Mouse (Mus musculus) kidney, adult 11 months (tissue): ENCODE results near the gene Mum1.
"Not testable (repeated sequence)": the region's sequence is repeated elsewhere in the genome, so short reads cannot be mapped to it uniquely, and the experiment has no call there.

Experiments used
- DNase-seq: peaks from one replicate; pipeline ENCODE4 v3.0.0; 2022

The Mum1 gene

DNA sequence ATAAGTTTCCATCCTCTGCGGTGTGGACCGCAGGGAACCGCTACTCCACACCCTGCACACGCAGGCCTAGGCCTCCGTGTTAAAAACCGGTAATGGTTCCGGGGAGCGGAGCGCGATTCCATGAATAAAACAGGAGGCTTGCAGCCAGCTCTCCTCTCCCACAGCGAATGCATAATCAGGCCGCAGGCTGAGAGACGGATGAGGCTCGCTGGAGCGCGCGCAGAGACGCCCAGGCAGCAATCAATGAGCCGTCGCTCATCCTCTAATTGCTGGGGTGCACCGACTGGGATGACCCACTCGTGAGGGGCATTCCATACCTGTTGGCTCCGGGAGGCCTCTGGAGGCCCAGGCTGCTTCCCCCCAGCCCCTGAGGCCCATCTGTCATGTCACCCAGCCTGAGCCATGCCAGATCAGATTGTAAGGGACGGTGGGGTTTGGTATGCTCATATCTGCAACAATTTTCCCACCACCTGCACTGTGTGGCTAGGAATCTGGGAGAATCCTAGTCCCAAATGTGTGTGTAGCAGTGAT is 17.3 kb upstream of the Mum1 start:
- DNase-seq: no peak

DNA sequence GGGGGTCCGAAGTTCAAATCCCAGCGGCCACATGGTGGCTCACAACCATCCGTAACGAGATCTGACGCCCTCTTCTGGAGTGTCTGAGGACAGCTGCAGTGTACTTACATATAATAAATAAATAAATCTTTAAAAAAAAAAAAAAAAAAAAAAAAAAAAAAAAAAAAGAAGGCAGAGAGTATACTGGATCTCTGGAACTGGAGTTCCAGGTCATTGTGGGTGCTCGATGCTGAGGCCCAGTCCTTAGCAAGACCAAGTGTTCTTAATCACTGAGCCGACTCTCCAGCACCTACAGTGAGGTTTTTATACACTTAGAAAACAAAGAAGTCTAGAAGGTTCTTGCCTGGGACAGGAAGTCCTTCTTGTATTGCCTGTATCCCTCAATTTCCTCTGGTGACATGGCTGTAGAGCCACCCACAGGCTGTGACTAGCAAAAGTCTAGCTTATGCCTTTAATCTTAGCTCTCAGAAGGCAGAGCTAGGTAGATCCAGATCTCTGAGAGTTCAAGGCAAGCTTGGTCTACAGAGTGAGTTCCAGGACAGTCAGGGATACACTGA is 14.6 kb upstream of the Mum1 start:
- DNase-seq: not testable (repeated sequence)

DNA sequence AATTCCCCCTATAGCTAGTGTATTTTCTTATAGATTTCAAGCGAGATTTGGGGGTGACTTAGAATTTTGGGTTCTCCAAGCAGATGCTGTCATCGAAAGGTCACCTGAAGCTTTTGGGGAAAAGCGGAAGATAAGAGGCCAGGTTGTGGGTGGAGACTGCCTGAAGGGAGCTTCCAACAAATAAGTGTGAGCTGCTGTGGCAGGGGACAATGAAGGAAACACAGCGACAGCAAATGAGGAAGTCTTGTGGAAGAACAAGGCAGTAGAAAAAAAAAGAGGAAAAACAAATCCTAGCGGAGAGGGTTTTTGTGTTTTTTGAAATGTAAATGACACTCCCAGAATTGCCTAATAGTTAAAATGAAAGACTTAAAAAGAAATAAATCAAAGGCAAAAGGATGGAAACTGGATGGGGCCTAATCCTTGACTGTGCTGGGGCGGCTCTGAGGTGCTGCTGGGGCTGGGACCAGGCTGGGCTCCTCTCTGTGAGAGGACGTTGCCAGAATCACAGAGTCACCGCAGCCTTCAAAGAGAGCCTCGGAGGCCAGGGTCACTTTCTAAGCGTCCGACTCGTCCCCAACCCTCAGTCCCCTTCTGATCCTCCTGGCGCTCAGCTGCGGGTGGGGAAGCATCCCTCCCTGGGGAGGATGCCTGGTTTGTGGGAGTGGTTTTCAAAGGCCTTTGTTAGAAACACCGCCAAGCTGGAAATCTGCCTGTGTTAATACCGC is 11.0 kb upstream of the Mum1 start:
- no peak for DNase-seq

DNA sequence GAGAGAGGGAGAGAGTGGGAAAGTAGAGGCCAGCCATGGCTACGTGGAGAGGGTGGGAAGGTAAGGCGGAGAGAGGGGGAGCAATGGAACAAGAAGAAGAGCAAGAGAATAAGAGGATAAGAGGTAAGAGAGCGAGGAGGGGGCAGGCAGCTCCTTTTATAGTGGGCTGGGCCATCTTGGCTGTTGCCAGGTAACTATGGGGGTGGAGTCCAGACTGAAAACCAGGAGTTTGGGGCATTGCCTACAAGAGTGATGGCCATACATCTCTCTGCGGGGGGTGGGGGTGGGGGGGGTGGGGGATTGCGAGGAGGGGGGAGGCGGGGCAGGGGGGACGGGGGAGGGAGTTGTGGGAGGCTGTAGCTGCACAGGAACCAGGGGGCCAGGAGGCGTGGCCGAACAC is 5.6 kb upstream of the Mum1 start:
- no peak for DNase-seq

DNA sequence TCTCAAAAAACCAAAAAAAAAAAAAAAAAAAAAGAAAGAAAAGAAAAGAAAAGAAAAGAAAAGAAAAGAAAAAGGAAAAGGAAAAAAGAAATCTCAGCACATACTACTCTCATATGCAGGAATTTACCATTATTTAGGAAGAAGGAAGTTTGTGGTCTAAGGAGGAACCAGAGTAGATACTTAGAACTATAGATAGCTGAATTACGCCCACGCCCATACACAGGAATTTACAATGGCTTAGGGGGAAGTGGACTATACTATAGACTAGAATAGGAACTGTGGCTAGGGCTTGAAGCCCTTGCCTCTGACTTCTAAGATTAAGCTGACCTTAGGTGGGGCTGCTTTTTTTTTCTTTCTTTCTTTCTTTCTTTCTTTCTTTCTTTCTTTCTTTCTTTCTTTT is 3.1 kb upstream of the Mum1 start:
- not testable (repeated sequence) for DNase-seq

DNA sequence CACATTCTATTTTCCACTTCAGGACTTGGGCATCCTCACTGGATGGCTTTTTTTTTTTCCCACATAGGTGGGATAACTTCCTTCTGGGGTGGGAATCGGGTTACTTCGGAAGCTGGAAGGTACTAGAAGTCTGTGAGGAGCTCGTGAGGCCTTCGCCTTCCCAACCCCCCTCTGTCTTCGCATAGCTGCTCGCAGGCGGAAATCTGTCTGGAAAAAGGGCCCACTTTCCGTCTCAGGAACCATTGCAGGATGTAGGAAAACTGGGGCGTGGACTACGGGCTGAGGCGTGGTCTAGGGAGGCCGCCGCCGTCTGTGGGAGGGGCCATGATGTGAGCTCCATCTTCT is 191 bp upstream of the Mum1 start:
- no peak for DNase-seq

DNA sequence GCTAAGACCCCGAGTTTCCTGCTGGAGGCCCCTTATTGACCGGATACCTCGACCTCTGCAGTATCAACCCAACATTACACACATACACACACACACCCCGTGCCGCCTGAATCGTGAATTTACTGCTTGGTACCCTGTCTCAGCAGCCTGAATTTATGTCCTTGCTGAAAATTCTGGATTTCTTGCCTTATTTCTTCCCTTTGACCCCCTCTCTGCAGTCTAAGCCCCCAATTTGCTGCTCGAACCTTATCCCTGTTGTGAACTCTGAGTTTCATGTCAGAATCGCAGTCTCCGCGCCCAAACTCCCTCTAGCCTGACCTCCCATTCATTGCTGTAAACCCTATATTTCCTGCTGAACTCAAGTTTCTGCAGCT is 919 bp downstream of the Mum1 start:
- DNase-seq: no peak

DNA sequence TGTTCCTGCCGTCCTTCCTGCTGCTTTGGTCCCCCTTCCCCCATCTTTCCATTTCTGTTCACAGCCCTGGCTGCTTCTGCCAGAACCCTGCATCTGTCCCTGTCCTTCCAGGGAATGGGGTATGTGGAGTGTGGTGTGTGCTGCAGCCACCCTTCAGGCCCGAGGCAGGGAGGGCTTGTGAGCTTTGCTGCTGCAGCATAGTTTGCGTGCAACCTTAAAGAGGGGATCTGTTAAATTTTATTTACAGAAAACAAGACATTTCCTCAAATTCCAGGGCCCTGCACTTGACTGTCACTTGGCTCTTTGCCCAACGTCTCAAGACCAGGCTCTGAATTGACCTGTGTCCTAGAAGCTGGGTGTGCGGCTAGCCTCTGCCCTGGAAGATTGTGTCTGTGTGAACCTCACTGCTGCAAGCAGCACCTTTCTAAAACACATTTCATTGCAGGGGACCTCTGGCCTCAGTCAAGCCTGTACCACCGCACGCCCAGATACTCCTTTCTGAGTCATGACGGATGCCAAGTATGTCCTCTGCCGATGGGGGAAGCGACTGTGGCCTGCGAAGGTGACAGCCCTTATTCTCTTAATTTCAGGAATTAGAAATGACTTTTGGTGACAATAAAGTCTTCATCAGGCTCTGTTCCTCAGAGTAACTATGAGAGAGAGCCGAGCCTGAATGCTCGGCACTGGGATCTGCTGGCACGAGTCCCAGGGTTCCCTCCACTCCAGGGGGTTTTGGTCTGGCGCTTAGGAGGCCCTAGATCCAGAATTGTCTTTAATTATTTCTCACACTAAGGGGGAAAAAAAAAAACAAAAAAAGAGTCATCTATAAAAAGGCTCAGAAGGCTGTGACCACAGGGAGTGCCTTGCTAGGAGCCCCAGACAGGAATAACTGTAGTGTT is 1.9 kb downstream of the Mum1 start:
- peak; percentile 68 for DNase-seq

DNA sequence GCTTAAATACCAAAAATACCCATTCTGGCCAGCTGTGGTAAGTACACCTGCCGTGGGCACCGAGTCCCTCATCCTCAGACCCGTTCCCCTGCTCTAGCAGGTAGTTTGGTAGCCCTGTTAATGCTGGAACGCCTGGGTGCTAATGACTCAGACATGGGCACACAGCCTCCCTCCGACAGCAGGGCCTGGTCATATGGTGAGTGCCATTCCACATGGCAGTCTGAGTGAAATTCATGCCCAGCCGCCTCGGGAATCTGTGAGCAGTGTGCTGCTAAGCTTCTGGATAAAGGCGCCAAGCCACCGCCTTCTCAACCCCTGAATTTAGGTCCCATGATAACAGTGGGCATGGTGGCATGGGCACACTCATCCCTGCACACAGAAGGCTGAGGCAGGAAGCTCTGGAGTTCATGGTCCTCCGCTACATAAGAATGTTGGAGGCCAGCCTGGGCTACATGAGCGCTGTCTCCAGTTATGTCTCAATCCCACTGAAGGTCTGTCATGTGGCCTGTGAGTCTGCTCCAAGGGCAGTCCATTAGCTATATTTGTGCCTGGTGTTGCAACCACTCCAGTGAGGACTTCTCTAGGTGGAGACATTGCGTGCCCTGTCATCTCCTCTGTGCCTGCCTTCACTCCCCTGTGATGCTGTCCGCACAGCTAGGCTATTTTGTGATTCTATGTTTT is 10.1 kb downstream of the Mum1 start:
- DNase-seq: no peak

DNA sequence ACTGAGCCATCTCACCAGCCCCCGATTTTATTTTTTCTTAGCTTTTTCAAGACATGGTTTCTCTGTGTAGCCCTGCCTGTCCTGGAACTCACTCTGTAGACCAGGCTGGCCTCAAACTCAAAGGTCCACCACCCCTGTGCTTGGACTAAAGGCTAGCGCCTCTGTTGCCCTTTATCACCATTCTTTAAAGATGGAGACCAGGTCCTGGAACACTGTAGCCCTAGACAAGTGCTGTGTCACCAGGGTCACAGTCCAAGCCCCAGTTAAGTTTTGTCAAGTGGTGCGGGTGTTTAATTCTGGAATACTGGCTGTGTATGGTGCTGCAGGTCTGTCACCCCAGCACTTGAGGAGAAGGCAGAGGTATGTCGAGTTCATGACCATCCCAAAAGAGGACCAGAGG is 10.8 kb downstream of the Mum1 start:
- peak; percentile 57 for DNase-seq

DNA sequence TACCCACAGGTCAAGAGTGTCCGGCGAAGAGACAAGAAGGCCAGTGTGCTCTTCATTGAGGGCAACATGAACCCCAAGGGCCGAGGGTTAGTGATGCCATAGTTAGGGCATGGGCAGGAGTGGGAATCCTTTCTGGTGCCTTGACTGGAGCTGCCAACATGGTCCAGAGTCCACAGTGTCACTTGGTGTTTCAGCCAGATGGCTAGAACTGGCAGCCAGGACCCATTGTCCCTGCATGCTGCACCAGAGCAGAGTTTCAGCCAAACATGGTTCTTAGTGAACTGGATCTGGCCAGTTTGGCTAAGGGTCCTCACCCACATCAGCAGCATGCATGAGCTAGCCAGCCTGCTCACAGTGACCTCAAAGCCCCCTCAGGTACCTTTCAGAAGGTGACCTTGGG is 12.1 kb downstream of the Mum1 start:
- DNase-seq: peak; percentile 54

DNA sequence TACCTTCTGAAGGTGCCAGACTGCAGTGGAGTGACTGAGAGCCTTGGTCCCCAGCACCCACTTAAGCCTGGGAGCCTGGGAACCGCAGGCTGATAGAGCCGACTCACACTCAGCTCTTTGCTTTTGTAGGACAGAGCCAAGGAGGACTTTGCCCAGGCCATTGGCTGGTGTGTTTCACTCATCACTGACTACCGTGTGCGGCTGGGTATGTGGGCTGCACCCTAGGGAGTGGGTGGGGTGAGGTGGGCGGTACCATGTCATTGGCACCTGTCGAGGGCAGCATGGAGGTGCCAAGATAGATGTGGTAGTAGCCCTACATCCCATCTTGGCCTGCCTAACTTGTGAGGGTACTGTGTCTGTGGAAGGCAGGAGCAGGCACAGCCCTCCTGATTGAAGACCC is 13.6 kb downstream of the Mum1 start:
- DNase-seq: peak; percentile 63

DNA sequence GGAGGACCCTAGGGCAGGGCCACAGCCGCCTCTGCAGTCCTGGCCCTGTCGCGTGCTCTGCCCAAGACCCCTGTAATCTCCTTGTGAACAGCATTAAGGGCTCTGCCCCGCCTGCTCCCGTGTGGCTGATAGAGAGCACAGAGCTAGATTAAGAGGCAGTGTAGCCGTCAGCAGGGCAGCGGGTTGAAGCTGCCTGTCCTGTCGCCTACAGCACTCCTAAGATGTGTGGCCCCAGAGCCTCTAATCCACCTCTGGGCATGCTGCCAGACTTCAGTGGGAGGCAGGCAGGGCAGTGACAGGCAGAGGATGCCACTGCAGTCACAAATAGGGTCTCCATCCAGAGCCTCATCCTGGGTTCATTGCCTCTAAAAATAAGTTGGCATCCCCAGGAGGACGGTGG is 15.9 kb downstream of the Mum1 start:
- no peak for DNase-seq

DNA sequence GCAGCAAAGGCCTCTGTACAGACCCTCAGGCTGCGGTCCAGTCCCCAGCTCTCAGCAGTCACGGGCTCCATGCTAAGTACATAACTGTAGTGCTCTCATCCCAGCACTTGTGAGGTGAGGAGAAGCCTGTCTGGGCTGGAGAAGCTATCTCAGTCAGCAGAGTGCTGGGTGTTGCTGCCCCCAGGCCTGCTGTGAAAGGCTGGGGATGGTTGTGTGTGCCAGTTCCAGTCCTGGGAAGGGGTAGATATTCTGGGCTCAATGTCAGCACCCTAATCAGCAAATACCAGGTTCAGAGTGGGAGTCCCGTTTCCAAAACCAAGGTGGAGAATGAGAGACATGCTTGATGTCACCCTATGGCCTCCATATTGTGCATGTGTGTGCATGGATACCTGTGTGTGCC is 16.4 kb downstream of the Mum1 start:
- no peak for DNase-seq

DNA sequence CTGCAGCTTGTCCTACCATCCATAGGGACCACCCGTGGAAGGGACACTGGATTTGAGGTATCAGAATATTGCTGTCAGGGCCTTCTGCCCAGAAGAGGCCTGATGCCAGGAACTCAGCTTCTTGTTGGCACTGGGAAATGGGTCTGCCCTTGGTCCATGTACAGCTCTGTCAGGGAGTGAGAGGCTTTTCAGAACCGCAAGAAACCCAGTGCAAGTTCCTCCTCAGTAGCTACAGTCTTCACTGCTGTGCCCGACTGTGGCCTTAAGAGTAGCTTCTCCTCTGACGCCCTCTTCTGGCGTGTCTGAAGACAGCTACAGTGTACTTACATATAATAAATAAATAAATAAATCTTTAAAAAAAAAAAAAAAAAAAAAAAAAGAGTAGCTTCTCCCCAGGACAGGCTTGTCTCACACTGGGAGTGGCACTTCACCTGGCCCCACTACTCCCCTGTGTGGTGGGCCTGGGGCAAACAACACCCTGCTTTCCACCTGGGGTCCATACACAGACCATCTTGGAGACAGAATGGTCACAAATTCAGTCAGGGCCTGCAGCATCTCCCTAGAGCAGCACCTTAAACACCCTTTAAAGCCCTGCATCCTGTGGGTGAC is 18.7 kb downstream of the Mum1 start:
- DNase-seq: no peak

DNA sequence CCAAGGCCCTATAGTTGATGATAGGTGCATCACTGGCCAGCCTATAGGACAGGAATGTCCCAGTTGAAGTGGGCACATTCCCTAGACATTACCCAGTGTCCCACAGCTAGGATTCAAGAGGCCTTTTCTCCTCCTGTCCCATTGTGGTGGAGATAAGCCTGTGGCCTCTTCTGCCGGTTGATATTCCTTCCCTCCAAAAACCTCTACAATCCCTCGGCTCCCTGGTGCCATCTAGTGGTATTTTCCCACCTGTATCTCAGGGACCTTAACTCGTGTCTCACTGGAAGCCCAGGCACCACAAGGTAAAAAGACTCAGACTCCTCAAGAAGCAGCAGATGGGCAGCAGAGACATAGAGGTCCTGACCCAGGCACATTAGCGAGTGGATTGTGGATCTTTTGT is 19.4 kb downstream of the Mum1 start:
- peak; percentile 69 for DNase-seq

DNA sequence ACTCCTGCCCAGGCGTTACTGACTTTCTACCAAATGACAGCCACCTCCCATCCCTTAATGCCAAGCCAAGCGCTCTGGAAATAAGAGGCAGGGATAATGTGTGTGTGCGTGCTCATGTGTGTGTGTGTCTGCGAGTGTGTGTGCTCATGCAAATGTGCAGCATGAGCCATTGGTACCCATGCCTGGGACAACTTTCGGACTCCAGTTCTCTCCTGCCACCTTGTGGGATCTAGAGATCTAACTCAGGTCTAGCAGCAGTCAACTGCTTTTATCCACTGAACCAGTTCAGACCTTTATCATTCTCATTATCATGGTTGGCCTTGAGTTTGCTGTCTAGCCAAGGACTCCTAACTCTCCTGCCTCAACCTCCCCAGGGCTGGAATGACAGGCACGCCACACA is 21.6 kb downstream of the Mum1 start:
- no peak for DNase-seq

DNA sequence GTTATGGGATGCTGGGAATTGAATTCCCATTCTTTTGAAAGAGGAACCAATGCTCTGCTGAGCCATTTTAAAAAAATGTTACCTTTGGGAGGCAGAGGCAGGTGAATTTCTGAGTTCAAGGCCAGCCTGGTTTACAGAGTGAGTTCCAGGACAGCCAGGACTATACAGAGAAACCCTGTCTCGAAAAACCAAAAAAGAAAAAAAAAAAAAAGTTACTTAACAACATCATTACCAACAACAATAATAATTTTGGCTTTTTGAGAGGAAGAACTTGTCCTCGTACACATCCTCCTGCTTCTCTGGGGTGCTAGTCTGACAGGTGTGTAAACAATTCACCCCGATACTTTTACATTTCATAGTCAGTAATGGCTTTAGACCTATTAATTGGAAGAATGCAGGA is 22.2 kb downstream of the Mum1 start:
- DNase-seq: not testable (repeated sequence)

DNA sequence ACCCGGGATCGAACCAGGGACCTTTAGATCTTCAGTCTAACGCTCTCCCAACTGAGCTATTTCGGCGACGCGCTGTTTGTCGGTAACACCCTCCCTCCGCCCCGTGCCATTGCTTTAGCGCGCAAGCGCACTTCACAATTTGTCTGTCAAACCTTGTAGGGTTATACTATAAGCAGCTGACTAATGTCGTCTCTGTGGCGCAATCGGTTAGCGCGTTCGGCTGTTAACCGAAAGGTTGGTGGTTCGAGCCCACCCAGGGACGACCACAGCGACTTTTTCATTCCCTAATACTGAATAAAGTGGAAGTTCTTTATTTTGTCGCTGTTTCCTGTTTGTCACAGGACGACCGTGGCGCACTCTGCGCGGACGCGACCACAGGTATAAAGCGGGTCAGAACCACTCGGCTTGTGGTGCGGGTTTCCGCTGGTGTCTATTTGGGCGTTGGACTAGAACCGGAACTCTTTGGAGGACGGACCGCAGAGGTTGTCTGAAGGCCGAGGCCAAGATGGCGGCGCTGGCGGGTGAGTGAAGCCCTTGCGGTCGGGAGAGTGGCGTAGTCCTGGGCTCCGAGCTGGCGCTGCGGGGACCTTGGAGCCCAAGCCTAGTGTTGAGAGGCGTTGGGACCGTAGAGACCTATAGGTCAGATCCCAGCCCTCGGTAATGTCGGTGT is 22.9 kb downstream of the Mum1 start, which contains the start of gene Ndufs7:
TSS of gene Ndufs7 (plus strand) at position 151 of the 670 bp plus-strand sequence.
- DNase-seq: peak; percentile 95

DNA sequence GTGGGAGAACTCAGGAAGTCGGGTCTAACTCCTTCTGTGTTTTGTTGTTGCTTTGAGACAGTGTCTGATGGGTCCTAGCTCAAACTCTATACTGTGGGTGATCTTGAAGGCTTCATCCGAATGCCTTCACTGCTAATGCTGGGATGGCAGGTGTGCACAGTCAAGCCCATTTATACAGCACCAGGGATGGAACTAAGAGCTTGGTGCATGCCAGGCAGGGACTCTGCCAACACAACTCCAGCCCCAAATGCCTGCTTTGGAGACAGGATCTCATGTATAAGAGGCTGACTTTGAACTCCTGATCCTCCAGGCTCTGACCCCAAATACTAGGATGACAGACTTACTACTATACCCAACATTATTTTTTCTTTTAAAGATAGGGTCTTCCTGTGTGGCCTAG is 23.8 kb downstream of the Mum1 start:
- no peak for DNase-seq

DNA sequence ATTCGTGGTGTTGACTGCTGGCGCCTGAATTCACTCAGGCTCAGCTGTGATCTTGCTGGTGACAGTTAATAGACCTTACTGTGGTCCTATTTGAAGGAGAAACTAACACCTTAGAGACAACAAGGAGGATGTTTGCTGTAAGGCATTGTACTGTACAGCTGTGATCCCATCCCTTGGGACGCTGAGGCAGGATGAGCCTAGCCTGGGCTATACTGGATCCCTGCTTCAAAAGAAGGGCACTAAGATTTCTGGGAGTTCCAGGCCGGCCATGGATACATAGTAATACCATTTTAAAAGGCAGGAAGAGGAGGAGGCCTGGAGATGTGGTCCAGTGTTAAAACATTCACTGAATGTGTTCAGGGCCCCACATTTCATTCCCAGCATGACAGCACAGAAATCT is 24.3 kb downstream of the Mum1 start:
- no peak for DNase-seq

DNA sequence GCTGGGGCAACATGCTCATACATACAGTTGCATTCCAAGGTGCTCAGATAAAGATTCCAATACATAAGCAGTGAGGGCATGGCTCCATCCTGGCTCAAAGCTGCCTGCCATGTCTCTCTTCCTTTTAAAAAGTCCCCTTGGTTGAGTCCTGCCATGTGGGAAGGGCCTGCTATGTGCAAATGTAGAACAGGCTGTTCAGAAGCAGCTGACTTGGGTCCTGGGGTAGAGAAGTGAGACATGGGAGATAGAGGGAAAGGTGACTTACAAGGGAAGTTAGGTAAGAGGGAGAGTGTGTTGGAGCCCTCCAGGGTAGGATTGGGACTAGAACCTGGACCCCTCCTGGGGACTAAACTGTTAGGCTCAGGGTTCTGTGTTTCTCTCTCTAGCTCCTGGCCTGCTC is 25.8 kb downstream of the Mum1 start:
- DNase-seq: no peak
